Mouse (Mus musculus) ES-E14 (cell line): Measurements from ENCODE around the gene 1700029P11Rik.

Source experiments
- HCFC1 ChIP-seq: IDR thresholded peaks from 2 replicates; pipeline ENCODE4 v1.6.1; 2012; ENCODE audit warnings: low read length, inconsistent platforms, borderline replicate concordance; ENCODE audit not compliant: insufficient read depth
- ZC3H11A ChIP-seq: IDR thresholded peaks from 2 replicates; pipeline ENCODE4 v1.6.1; 2012; ENCODE audit warnings: low read depth, mild to moderate bottlenecking, inconsistent platforms, low read length, borderline replicate concordance

GRCm38 (mm10) chr15:82011947-82012346, 31.6 kb downstream of the 1700029P11Rik start:
- TF ChIP-seq ZC3H11A: no peak
- TF ChIP-seq HCFC1: no peak
